Mouse (Mus musculus) ES-Bruce4 (cell line): ENCODE measurements around the gene Nudt5.

Experiments
- CTCF ChIP-seq: IDR thresholded peaks from one replicate; pipeline ENCODE4 v1.8.1; 2011; ENCODE audit warnings: low read depth, low read length
- EP300 ChIP-seq: IDR thresholded peaks from 2 replicates; pipeline ENCODE4 v1.6.1; 2011; ENCODE audit warnings: low read depth, low read length; ENCODE audit not compliant: insufficient read depth
- POLR2A ChIP-seq: IDR thresholded peaks from one replicate; pipeline ENCODE4 v1.8.1; 2011; ENCODE audit warnings: low read length; ENCODE audit not compliant: insufficient read depth

- no peak for TF ChIP-seq POLR2A
- no peak for TF ChIP-seq EP300
- no peak for TF ChIP-seq CTCF
These were observed 492 bp upstream of the Nudt5 start for GRCm38 (mm10) chr2:5844181-5844872.
